Mouse (Mus musculus) heart, embryonic 10.5 days (tissue): Measurements from ENCODE around the gene Tmem63c. TPM values are rescaled to one million over a fixed set of nuclear protein-coding genes. Genes with fewer than 3 reads are reported as not detected.

Experiments used
- DNase-seq: peaks from one replicate; pipeline ENCODE4 v3.0.0-alpha.2; 2017; ENCODE audit warnings: low spot score
- H3K27ac ChIP-seq: fragments of 300-500 bp; sonication (generic); 2 replicates; pipeline ENCODE4 v1.5.1; 2016; ENCODE audit warnings: mild to moderate bottlenecking
- H3K27me3 ChIP-seq: fragments of 300-500 bp; sonication (generic); 2 replicates; pipeline ENCODE4 v1.6.1; 2016; ENCODE audit warnings: mild to moderate bottlenecking; ENCODE audit not compliant: poor library complexity, insufficient read depth, severe bottlenecking
- H3K36me3 ChIP-seq: fragments of 300-500 bp; sonication (generic); 2 replicates; pipeline ENCODE4 v1.6.1; 2016; ENCODE audit warnings: mild to moderate bottlenecking, moderate library complexity
- H3K4me1 ChIP-seq: fragments of 300-500 bp; sonication (generic); 2 replicates; pipeline ENCODE4 v1.6.1; 2016; ENCODE audit warnings: mild to moderate bottlenecking
- H3K4me3 ChIP-seq: fragments of 300-500 bp; sonication (generic); 2 replicates; pipeline ENCODE4 v1.5.1; 2016; ENCODE audit warnings: mild to moderate bottlenecking, moderate library complexity
- H3K9me3 ChIP-seq: fragments of 300-500 bp; sonication (generic); 2 replicates; pipeline ENCODE4 v1.6.1; 2016; ENCODE audit warnings: mild to moderate bottlenecking, moderate library complexity
- WGBS: fragments of 180-500 bp; shearing (Covaris S2); methylation state at CpG from one replicate; pipeline ENCODE4 v1.1.7; 2016; 5-methylcytosine and 5-hydroxymethylcytosine counted together
- polyA plus RNA-seq: library from polyadenylated mRNA; unstranded; fragments of >200 nt; fragmentation: Nextera tagmentation; extraction: Ambion mirVana; gene quantifications from 2 replicates; pipeline ENCODE4 v1.2.1, GENCODE M21; 2016

The Tmem63c gene
- polyA plus RNA-seq, 1 experiment from 2014 or later = 0.10 TPM

GRCm38 (mm10) chr12:87004596-87004995 lies 16.5 kb upstream of the Tmem63c start:
- Histone ChIP-seq H3K27ac (no peak overlapping the region), H3K27me3 (0 out of 2 replicates have a peak, but pooled peaks cover 16% of the 10 kb centered on the region), H3K36me3 (no peaks in the 10 kb centered on the region), H3K4me3 (no peak overlapping the region), H3K4me1 (peaks cover 7% of the 10 kb centered on the region), H3K9me3 (no peaks in the 10 kb centered on the region)
- no peak for DNase-seq
- WGBS = 76% methylated on average over 4 of the region's 4 CpGs

- WGBS = 41% methylated on average over 3 of the region's 3 CpGs
- Histone ChIP-seq H3K27ac (no peak overlapping the region), H3K9me3 (no peaks in the 10 kb centered on the region), H3K27me3 (no peaks in the 10 kb centered on the region), H3K4me3 (no peak overlapping the region), H3K4me1 (no peaks in the 10 kb centered on the region), H3K36me3 (no peaks in the 10 kb centered on the region)
- DNase-seq = no peak
These were observed 4.1 kb upstream of the Tmem63c start for GRCm38 (mm10) chr12:87017041-87017440.

GRCm38 (mm10) chr12:87018756-87019155 lies 2.4 kb upstream of the Tmem63c start:
- Histone ChIP-seq H3K9me3 (no peaks in the 10 kb centered on the region), H3K36me3 (no peaks in the 10 kb centered on the region), H3K4me1 (no peaks in the 10 kb centered on the region), H3K27me3 (peaks cover 5% of the 10 kb centered on the region; the same call in 1 of the 2 replicates), H3K4me3 (no peak overlapping the region), H3K27ac (no peak overlapping the region)
- 80% methylated on average over 2 of the region's 2 CpGs for WGBS
- no peak for DNase-seq

- peaks cover 26% of the 10 kb centered on the region for H3K27me3 ChIP-seq
- H3K36me3 ChIP-seq = no peaks in the 10 kb centered on the region
- peaks cover 10% of the 10 kb centered on the region for H3K4me1 ChIP-seq
- H3K9me3 ChIP-seq = no peaks in the 10 kb centered on the region
- 70% methylated on average over 2 of the region's 2 CpGs for WGBS
- H3K4me3 ChIP-seq = no peak overlapping the region
- no peak for DNase-seq
- no peak overlapping the region for H3K27ac ChIP-seq
These were observed 866 bp downstream of the Tmem63c start for GRCm38 (mm10) chr12:87022006-87022405.

- no peak overlapping the region for H3K4me3 ChIP-seq
- H3K4me1 ChIP-seq = peaks cover 10% of the 10 kb centered on the region
- no peaks in the 10 kb centered on the region for H3K9me3 ChIP-seq
- H3K27me3 ChIP-seq = peaks cover 40% of the 10 kb centered on the region
- H3K36me3 ChIP-seq = no peaks in the 10 kb centered on the region
- no peak for DNase-seq
- no peak overlapping the region for H3K27ac ChIP-seq
- WGBS = 71% methylated on average over 3 of the region's 3 CpGs
These were observed 2.3 kb downstream of the Tmem63c start for GRCm38 (mm10) chr12:87023456-87023855.

GRCm38 (mm10) chr12:87026109-87026870 lies 5.2 kb downstream of the Tmem63c start:
- Histone ChIP-seq H3K4me1 (peaks cover 10% of the 10 kb centered on the region), H3K36me3 (no peaks in the 10 kb centered on the region), H3K27me3 (peaks cover 56% of the 10 kb centered on the region), H3K27ac (no peak overlapping the region), H3K9me3 (no peaks in the 10 kb centered on the region), H3K4me3 (peak overlapping the region; percentile 46)
- WGBS = 3% methylated on average over 30 of the region's 30 CpGs
- DNase-seq = no peak

- peaks cover 56% of the 10 kb centered on the region for H3K27me3 ChIP-seq
- DNase-seq = no peak
- WGBS = 15% methylated on average over 8 of the region's 8 CpGs
- H3K9me3 ChIP-seq = no peaks in the 10 kb centered on the region
- peaks cover 10% of the 10 kb centered on the region for H3K4me1 ChIP-seq
- peak overlapping the region; percentile 46 for H3K4me3 ChIP-seq
- no peak overlapping the region for H3K27ac ChIP-seq
- H3K36me3 ChIP-seq = no peaks in the 10 kb centered on the region
These were observed 5.7 kb downstream of the Tmem63c start for GRCm38 (mm10) chr12:87026871-87027240.

GRCm38 (mm10) chr12:87027391-87027790 lies 6.3 kb downstream of the Tmem63c start:
- no peak overlapping the region for H3K27ac ChIP-seq
- peaks cover 10% of the 10 kb centered on the region for H3K4me1 ChIP-seq
- H3K4me3 ChIP-seq = no peak overlapping the region
- WGBS = 44% methylated on average over 5 of the region's 5 CpGs
- no peaks in the 10 kb centered on the region for H3K36me3 ChIP-seq
- no peaks in the 10 kb centered on the region for H3K9me3 ChIP-seq
- peaks cover 56% of the 10 kb centered on the region for H3K27me3 ChIP-seq
- DNase-seq = no peak

- H3K4me3 ChIP-seq = no peak overlapping the region
- no peak for DNase-seq
- no peak overlapping the region for H3K27ac ChIP-seq
- no peaks in the 10 kb centered on the region for H3K9me3 ChIP-seq
- peaks cover 10% of the 10 kb centered on the region for H3K4me1 ChIP-seq
- WGBS = 58% methylated on average over 2 of the region's 2 CpGs
- peaks cover 56% of the 10 kb centered on the region for H3K27me3 ChIP-seq
- no peaks in the 10 kb centered on the region for H3K36me3 ChIP-seq
These were observed 6.9 kb downstream of the Tmem63c start for GRCm38 (mm10) chr12:87028068-87028467.

GRCm38 (mm10) chr12:87029251-87029976 lies 8.3 kb downstream of the Tmem63c start:
- DNase-seq = no peak
- H3K4me1 ChIP-seq = peaks cover 10% of the 10 kb centered on the region
- H3K4me3 ChIP-seq = no peak overlapping the region
- H3K36me3 ChIP-seq = no peaks in the 10 kb centered on the region
- 69% methylated on average over 5 of the region's 5 CpGs for WGBS
- H3K9me3 ChIP-seq = no peaks in the 10 kb centered on the region
- no peak overlapping the region for H3K27ac ChIP-seq
- peaks cover 50% of the 10 kb centered on the region for H3K27me3 ChIP-seq

- no peaks in the 10 kb centered on the region for H3K9me3 ChIP-seq
- DNase-seq = no peak
- H3K4me3 ChIP-seq = no peak overlapping the region
- no peak overlapping the region for H3K27ac ChIP-seq
- H3K36me3 ChIP-seq = no peaks in the 10 kb centered on the region
- 54% methylated on average over 5 of the region's 5 CpGs for WGBS
- peaks cover 6% of the 10 kb centered on the region for H3K4me1 ChIP-seq
- peaks cover 38% of the 10 kb centered on the region for H3K27me3 ChIP-seq
These were observed 10.1 kb downstream of the Tmem63c start for GRCm38 (mm10) chr12:87031163-87031763.

GRCm38 (mm10) chr12:87036631-87037030 lies 15.5 kb downstream of the Tmem63c start:
- H3K27me3 ChIP-seq = no peaks in the 10 kb centered on the region
- no peaks in the 10 kb centered on the region for H3K9me3 ChIP-seq
- H3K27ac ChIP-seq = no peak overlapping the region
- 85% methylated on average over 7 of the region's 7 CpGs for WGBS
- H3K4me1 ChIP-seq = no peaks in the 10 kb centered on the region
- no peaks in the 10 kb centered on the region for H3K36me3 ChIP-seq
- H3K4me3 ChIP-seq = no peak overlapping the region
- DNase-seq = no peak

- WGBS = 59% methylated on average over 4 of the region's 4 CpGs
- Histone ChIP-seq H3K27ac (no peak overlapping the region), H3K9me3 (no peaks in the 10 kb centered on the region), H3K27me3 (no peaks in the 10 kb centered on the region), H3K4me1 (no peaks in the 10 kb centered on the region), H3K4me3 (no peak overlapping the region), H3K36me3 (no peaks in the 10 kb centered on the region)
- DNase-seq = no peak
These were observed 19.0 kb downstream of the Tmem63c start for GRCm38 (mm10) chr12:87040166-87040565.
